9 mouse cellular contexts compared by ENCODE assay signal in the genomic region with DNA sequence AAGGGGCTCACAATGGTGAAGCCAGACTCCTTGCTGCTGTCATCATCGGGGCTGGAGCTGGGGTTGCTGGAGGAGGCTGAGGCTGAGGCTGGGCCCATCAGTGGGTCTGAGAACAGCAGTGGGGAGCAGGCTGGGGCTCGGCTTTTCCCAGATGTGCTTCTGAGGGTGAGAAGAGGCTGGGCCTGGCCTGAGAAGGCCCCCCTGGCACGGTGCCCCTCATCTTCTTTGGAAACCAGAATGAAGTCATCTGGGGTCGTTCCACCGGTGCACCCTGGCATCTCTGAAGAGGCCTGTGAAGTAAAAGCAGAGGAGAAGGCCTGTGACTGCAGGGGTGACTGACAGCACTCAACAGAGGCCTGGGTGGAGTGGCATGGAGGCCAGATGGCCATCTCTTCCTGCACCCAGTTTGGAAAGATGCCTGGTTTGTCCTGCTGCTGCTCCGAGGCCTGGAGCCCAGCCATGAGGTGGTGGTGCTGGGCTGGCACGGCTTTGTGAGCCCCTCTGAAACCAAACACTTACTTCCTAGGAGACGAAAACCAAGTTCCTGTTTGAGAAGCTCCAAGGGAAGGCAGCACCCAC.
DNase-seq lines count a peak whose midpoint lies in the region; ATAC-seq lines count a peak whose summit lies in the region.
"Had no signal": no experiment of that assay in that cellular context is flagged by ENCODE, and none has a peak within 500 bp of the region (broad histone marks: within the 10 kb centered on the region; RNA-seq: fewer than 3 reads in every experiment).

No protein-coding gene starts in this region.

- no peaks in the 10 kb centered on the region for H3K36me3 ChIP-seq in forebrain, embryonic 16.5 days (ENCODE audit: control insufficient read depth, insufficient read depth)
- peaks cover 11% of the 10 kb centered on the region; the same call in 1 of the 2 replicates for H3K36me3 ChIP-seq in kidney, embryonic 15.5 days

- no peak overlapping the region for H3K4me3 ChIP-seq in forebrain, embryonic 16.5 days (replicated peaks; ENCODE audit: low read length)
- H3K4me3 ChIP-seq in kidney, embryonic 15.5 days (replicated peaks) = no peak overlapping the region

- peaks cover 8% of the 10 kb centered on the region for H3K4me1 ChIP-seq in forebrain, embryonic 16.5 days (replicated peaks; ENCODE audit: control insufficient read depth, insufficient read depth, low read length)
- H3K4me1 ChIP-seq in kidney, embryonic 15.5 days = no peaks in the 10 kb centered on the region

- WGBS in forebrain, embryonic 16.5 days = 52% methylated on average over 8 of the region's 8 CpGs
- 84% methylated on average over 8 of the region's 8 CpGs for WGBS in kidney, embryonic 15.5 days

- H3K27ac ChIP-seq in forebrain, embryonic 16.5 days (ENCODE audit: low read length) = 0 out of 2 replicates have a peak overlapping the region, but pooled peaks have one; percentile 43
- no peak overlapping the region for H3K27ac ChIP-seq in kidney, embryonic 15.5 days

- no peaks in the 10 kb centered on the region for H3K9me3 ChIP-seq in forebrain, embryonic 16.5 days (ENCODE audit: control insufficient read depth, low read length)
- H3K9me3 ChIP-seq in kidney, embryonic 15.5 days (replicated peaks) = no peaks in the 10 kb centered on the region

- H3K27me3 ChIP-seq in forebrain, embryonic 16.5 days (replicated peaks; ENCODE audit: control insufficient read depth, insufficient read depth, low read length) = no peaks in the 10 kb centered on the region
- no peaks in the 10 kb centered on the region for H3K27me3 ChIP-seq in kidney, embryonic 15.5 days

- no peak overlapping the region for H3K4me2 ChIP-seq in forebrain, embryonic 16.5 days (ENCODE audit: low read length)
- H3K4me2 ChIP-seq in kidney, embryonic 15.5 days = no peak overlapping the region

- DNase-seq in gastrocnemius, postnatal 10 days = peak; percentile 40
- DNase-seq in gastrocnemius, adult 8-10 months (ENCODE audit: low spot score in 2 of 2) = no peak
- DNase-seq in adipocyte (ENCODE audit: low spot score) = peak; percentile 31
- DNase-seq in lung, adult 18-20 months = peak; percentile 15 to 51
- no peak for DNase-seq in urinary bladder, postnatal 36 days (ENCODE audit: low spot score in 2 of 2)
- no peak for DNase-seq in urinary bladder, postnatal 25 days (ENCODE audit: low spot score)
- DNase-seq: kidney, postnatal 25 days had no signal

- no peak overlapping the region for H3K9ac ChIP-seq in forebrain, embryonic 16.5 days (replicated peaks; ENCODE audit: low read depth, low read length)
- no peak overlapping the region for H3K9ac ChIP-seq in kidney, embryonic 15.5 days

- peak; percentile 51 for ATAC-seq in forebrain, embryonic 16.5 days
- ATAC-seq in kidney, embryonic 15.5 days (replicated peaks; ENCODE audit: low FRiP score) = no peak

Comparison
In these comparisons a context has a peak if more than half of its experiments do, and no peak if none do; other contexts are left out.
1. DNase-seq: peak in gastrocnemius, postnatal 10 days (single experiment), adipocyte (single experiment) and lung, adult 18-20 months (2 of 2); none in gastrocnemius, adult 8-10 months (0 of 2), urinary bladder, postnatal 36 days (0 of 2) and urinary bladder, postnatal 25 days (single experiment).